Mouse (Mus musculus) lung, embryonic 15.5 days (tissue): ENCODE data around the gene Cyb5r2. TPM values are rescaled to one million over a fixed set of nuclear protein-coding genes. Genes with fewer than 3 reads are reported as not detected.

Experiments
- ATAC-seq: fragments of 200-750 bp; cut with Nextera tagmentation; 2 replicates; pipeline ENCODE4 v1.8.0; 2017; ENCODE audit warnings: moderate number of reproducible peaks, borderline replicate concordance; ENCODE audit not compliant: low FRiP score, low TSS enrichment; ENCODE audit errors: extremely low read depth
- H3K27ac ChIP-seq: fragments of 300-500 bp; sonication (generic); 2 replicates; pipeline ENCODE4 v1.5.1; 2015; ENCODE audit warnings: moderate library complexity, mild to moderate bottlenecking, inconsistent platforms
- H3K27me3 ChIP-seq: fragments of 300-500 bp; sonication (generic); 2 replicates; pipeline ENCODE4 v1.6.1; 2015; ENCODE audit warnings: inconsistent platforms
- H3K36me3 ChIP-seq: fragments of 300-500 bp; sonication (generic); 2 replicates; pipeline ENCODE4 v1.6.1; 2015; ENCODE audit warnings: inconsistent platforms
- H3K4me1 ChIP-seq: fragments of 300-500 bp; sonication (generic); 2 replicates; pipeline ENCODE4 v1.6.1; 2015; ENCODE audit warnings: inconsistent platforms
- H3K4me2 ChIP-seq: fragments of 300-500 bp; sonication (generic); 2 replicates; pipeline ENCODE4 v1.6.1; 2015; ENCODE audit warnings: inconsistent platforms, mild to moderate bottlenecking, moderate library complexity
- H3K4me3 ChIP-seq: fragments of 300-500 bp; sonication (generic); 2 replicates; pipeline ENCODE4 v1.5.1; 2015; ENCODE audit warnings: mild to moderate bottlenecking, inconsistent platforms
- H3K9ac ChIP-seq: fragments of 300-500 bp; sonication (generic); 2 replicates; pipeline ENCODE4 v1.6.1; 2015; ENCODE audit warnings: inconsistent platforms
- H3K9me3 ChIP-seq: fragments of 300-500 bp; sonication (generic); 2 replicates; pipeline ENCODE4 v1.6.1; 2016; ENCODE audit warnings: inconsistent platforms
- WGBS: fragments of 180-500 bp; shearing (Covaris S2); methylation state at CpG from one replicate; pipeline ENCODE4 v1.1.7; 2015; 5-methylcytosine and 5-hydroxymethylcytosine counted together
- polyA plus RNA-seq: library from polyadenylated mRNA; unstranded; fragments of >200 nt; fragmentation: Nextera tagmentation; extraction: Ambion mirVana; gene quantifications from 2 replicates; pipeline ENCODE4 v1.2.1, GENCODE M21; 2015

Gene Cyb5r2
- polyA plus RNA-seq, 1 experiment from 2014 or later = 0.21 TPM

DNA sequence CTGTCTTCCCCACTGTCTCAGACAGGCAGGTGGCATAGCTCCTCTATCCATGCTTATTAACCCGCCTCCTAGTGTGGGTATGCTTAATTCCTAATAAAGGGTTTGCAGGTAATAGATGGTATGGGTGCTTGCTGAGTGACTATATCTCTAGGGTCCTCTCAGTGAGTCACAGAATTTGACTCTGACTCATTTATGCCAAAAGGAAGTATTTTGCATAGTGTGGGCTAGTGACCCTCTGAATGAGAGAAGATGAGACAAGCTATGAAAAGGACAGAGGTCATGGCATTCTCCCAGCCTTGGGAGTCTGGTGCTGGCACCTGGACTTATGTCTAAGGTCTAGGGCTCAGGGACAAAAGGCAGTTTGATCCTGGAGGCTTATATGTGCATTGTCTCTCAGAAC lies 37.1 kb downstream of the Cyb5r2 start:
- Histone ChIP-seq H3K4me1 (no peaks in the 10 kb centered on the region), H3K9me3 (no peaks in the 10 kb centered on the region; the same call in 1 of the 2 replicates), H3K4me2 (no peak overlapping the region), H3K27me3 (no peaks in the 10 kb centered on the region), H3K4me3 (no peak overlapping the region), H3K9ac (no peak overlapping the region), H3K27ac (no peak overlapping the region), H3K36me3 (0 out of 2 replicates have a peak, but pooled peaks cover 2% of the 10 kb centered on the region)
- no peak for ATAC-seq
- 82% methylated on average over 1 of the region's 1 CpGs for WGBS

GRCm38 (mm10) chr7:107714067-107714466 lies 43.8 kb downstream of the Cyb5r2 start:
- H3K4me1 ChIP-seq = no peaks in the 10 kb centered on the region

DNA sequence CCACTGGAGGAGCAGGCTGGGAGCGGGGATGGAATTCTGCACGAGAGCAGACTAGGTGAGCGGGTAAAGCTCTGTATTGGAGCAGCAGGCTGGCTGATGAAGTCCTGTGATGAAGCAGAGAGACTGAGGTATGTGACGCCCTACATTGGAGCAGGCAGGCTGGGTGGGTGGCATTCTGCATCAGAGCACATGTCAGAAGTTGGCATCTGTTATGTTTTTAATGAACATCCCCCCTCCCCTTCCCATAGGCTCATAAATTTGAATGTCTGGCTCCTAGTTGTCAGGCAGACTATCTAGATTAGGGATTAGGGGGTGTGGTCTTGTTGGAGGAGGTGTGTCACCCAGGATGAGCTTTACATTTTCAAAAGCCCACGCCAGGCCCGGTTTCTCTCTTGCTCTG lies 45.1 kb downstream of the Cyb5r2 start:
- no peaks in the 10 kb centered on the region for H3K36me3 ChIP-seq
- H3K4me2 ChIP-seq = no peak overlapping the region
- H3K27me3 ChIP-seq = no peaks in the 10 kb centered on the region
- ATAC-seq = no peak
- no peak overlapping the region for H3K4me3 ChIP-seq
- no peak overlapping the region for H3K27ac ChIP-seq
- no peak overlapping the region for H3K9ac ChIP-seq
- peaks cover 13% of the 10 kb centered on the region for H3K4me1 ChIP-seq
- WGBS = 62% methylated on average over 6 of the region's 6 CpGs
- no peaks in the 10 kb centered on the region for H3K9me3 ChIP-seq

More at GRCm38 (mm10) chr7:107714067-107714466, 43.8 kb downstream of the Cyb5r2 start:
- Histone ChIP-seq H3K36me3 (no peaks in the 10 kb centered on the region), H3K9ac (no peak overlapping the region), H3K4me2 (no peak overlapping the region), H3K27me3 (no peaks in the 10 kb centered on the region), H3K9me3 (no peaks in the 10 kb centered on the region), H3K27ac (no peak overlapping the region), H3K4me3 (no peak overlapping the region)
- WGBS = 71% methylated on average over 5 of the region's 5 CpGs
- no peak for ATAC-seq

- Histone ChIP-seq H3K9ac (no peak overlapping the region; the same call in 1 of the 2 replicates), H3K4me2 (peak overlapping the region; percentile 52)
- peak; percentile 91 for ATAC-seq
Measured at GRCm38 (mm10) chr7:107708491-107709112, 49.2 kb downstream of the Cyb5r2 start.

GRCm38 (mm10) chr7:107707650-107708049 lies 50.2 kb downstream of the Cyb5r2 start:
- H3K36me3 ChIP-seq = no peaks in the 10 kb centered on the region
- H3K27ac ChIP-seq = peak overlapping the region; percentile 82
- ATAC-seq = no peak
- WGBS = 49% methylated on average over 9 of the region's 9 CpGs
- no peak overlapping the region for H3K4me3 ChIP-seq
- no peak overlapping the region for H3K4me2 ChIP-seq
- H3K4me1 ChIP-seq = peaks cover 32% of the 10 kb centered on the region
- H3K27me3 ChIP-seq = no peaks in the 10 kb centered on the region
- no peak overlapping the region for H3K9ac ChIP-seq
- no peaks in the 10 kb centered on the region for H3K9me3 ChIP-seq

More at GRCm38 (mm10) chr7:107708491-107709112, 49.2 kb downstream of the Cyb5r2 start:
- peak overlapping the region; percentile 35 for H3K4me3 ChIP-seq
- 2% methylated on average over 10 of the region's 10 CpGs for WGBS
- H3K27ac ChIP-seq = peak overlapping the region; percentile 82
- H3K4me1 ChIP-seq = peaks cover 26% of the 10 kb centered on the region
- H3K9me3 ChIP-seq = no peaks in the 10 kb centered on the region
- H3K27me3 ChIP-seq = no peaks in the 10 kb centered on the region
- no peaks in the 10 kb centered on the region for H3K36me3 ChIP-seq

DNA sequence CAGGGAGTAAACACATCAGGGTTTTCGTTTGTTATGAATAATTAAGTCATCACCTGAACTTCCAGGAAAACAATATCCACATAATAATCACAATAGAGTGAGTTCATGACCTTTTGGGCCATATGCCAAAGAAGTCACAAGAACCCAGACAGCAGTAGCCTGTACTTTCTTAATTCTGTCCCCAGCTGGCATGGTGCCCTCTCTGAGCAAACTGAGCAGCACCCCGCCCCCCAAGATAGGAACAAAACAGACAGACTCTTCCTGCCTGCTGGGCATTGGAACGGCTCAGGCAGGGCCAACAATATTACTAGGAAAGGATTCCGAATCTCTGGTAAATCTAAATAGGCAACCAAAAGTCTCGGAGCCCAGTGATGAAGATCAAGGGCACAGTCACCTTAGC lies 51.9 kb downstream of the Cyb5r2 start:
- no peaks in the 10 kb centered on the region for H3K27me3 ChIP-seq
- H3K9me3 ChIP-seq = no peaks in the 10 kb centered on the region
- H3K27ac ChIP-seq = no peak overlapping the region
- H3K36me3 ChIP-seq = no peaks in the 10 kb centered on the region
- H3K4me2 ChIP-seq = no peak overlapping the region
- peaks cover 32% of the 10 kb centered on the region for H3K4me1 ChIP-seq
- no peak for ATAC-seq
- no peak overlapping the region for H3K9ac ChIP-seq
- 60% methylated on average over 5 of the region's 5 CpGs for WGBS
- no peak overlapping the region for H3K4me3 ChIP-seq

- Histone ChIP-seq H3K9me3 (no peaks in the 10 kb centered on the region), H3K4me2 (no peak overlapping the region), H3K4me1 (peaks cover 19% of the 10 kb centered on the region; the same call in 1 of the 2 replicates), H3K27me3 (no peaks in the 10 kb centered on the region), H3K4me3 (no peak overlapping the region), H3K27ac (no peak overlapping the region), H3K36me3 (no peaks in the 10 kb centered on the region), H3K9ac (no peak overlapping the region)
- WGBS = 47% methylated on average over 13 of the region's 13 CpGs
- ATAC-seq = no peak
Measured at GRCm38 (mm10) chr7:107702461-107703380, 55.1 kb downstream of the Cyb5r2 start.

DNA sequence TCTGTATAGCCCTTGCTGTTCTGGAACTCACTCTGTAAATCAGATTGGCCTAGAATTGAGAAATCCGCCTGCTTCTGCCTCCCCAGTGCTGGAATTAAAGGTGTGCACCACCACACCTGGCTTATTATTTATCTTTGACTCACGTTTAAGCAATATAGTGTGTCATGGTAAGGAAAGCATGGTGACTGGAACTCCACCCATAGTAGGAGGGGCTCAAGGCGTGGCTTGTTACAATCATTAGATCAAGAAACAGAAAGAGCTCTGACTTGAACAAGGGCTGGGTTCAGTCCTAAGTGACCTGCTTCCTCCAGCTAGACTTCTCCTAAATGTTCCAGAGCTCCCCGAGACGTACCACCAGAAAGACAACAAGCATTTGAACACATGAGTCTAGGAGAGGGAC lies 57.2 kb downstream of the Cyb5r2 start:
- Histone ChIP-seq H3K4me2 (no peak overlapping the region), H3K36me3 (no peaks in the 10 kb centered on the region), H3K9ac (no peak overlapping the region), H3K27me3 (no peaks in the 10 kb centered on the region), H3K27ac (peak overlapping the region; percentile 62; the same call in 1 of the 2 replicates), H3K4me1 (0 out of 2 replicates have a peak, but pooled peaks cover 8% of the 10 kb centered on the region), H3K9me3 (no peaks in the 10 kb centered on the region), H3K4me3 (no peak overlapping the region)
- no peak for ATAC-seq
- WGBS = 78% methylated on average over 5 of the region's 5 CpGs

DNA sequence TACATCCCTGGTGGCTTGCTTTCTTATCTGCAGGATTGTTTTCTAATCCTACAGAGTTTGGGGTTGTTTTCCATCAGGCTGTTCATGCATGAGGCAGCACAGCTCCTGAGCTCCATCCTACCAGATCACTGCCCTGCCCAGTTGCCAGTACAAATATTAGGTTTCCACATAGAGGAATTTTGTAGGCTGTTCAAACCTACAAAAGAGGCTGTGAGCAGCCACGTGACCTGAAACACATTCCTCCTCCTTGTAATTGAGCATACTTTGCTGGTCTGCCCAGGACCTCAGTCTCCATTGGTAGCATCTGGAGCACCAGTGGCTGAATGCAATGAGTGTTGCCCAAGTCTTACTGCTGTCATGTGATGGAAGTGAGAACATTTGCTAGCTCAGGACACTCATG lies 57.9 kb downstream of the Cyb5r2 start:
- 43% methylated on average over 1 of the region's 1 CpGs for WGBS
- Histone ChIP-seq H3K4me2 (no peak overlapping the region), H3K27ac (peak overlapping the region; percentile 73), H3K36me3 (no peaks in the 10 kb centered on the region), H3K4me1 (0 out of 2 replicates have a peak, but pooled peaks cover 8% of the 10 kb centered on the region), H3K4me3 (no peak overlapping the region), H3K9me3 (no peaks in the 10 kb centered on the region), H3K9ac (no peak overlapping the region), H3K27me3 (no peaks in the 10 kb centered on the region)
- peak; percentile 78 for ATAC-seq

Other genes starting within 250 kb of the Cyb5r2 start
- 14.8 and 16.7 TPM in 2 replicates for gene Olfml1, start 190.6 kb downstream of the Cyb5r2 start, polyA plus RNA-seq
- gene Ppfibp2, start 162.8 kb downstream of the Cyb5r2 start, polyA plus RNA-seq = 6.7 and 7.9 TPM in 2 replicates
- not detected in 2 replicates for gene 5330417H12Rik, start 132.9 kb downstream of the Cyb5r2 start, polyA plus RNA-seq
- not detected in 2 replicates for gene Ovch2, start 43.2 kb upstream of the Cyb5r2 start, polyA plus RNA-seq
- not detected in 2 replicates for gene Olfr467, start 54.2 kb upstream of the Cyb5r2 start, polyA plus RNA-seq
- gene Olfr469, start 67.5 kb upstream of the Cyb5r2 start, polyA plus RNA-seq = not detected in 2 replicates
- gene Olfr470, start 89.5 kb upstream of the Cyb5r2 start, polyA plus RNA-seq = not detected in 2 replicates
- not detected in 2 replicates for gene Olfr472, start 139.9 kb upstream of the Cyb5r2 start, polyA plus RNA-seq
- gene Olfr473, start 172.4 kb upstream of the Cyb5r2 start, polyA plus RNA-seq = not detected in 2 replicates
- not detected in 2 replicates for gene Olfr474, start 196.6 kb upstream of the Cyb5r2 start, polyA plus RNA-seq
- not detected in 2 replicates for gene Olfr476, start 206.8 kb upstream of the Cyb5r2 start, polyA plus RNA-seq
- gene Olfr477, start 228.7 kb upstream of the Cyb5r2 start, polyA plus RNA-seq = not detected in 2 replicates